Mouse (Mus musculus) heart, postnatal 0 days (tissue): ENCODE results near the gene Nav2. TPM values are rescaled to one million over a fixed set of nuclear protein-coding genes. Genes with fewer than 3 reads are reported as not detected.

Source experiments
- ATAC-seq: fragments of 200-750 bp; cut with Nextera tagmentation; 2 replicates; pipeline ENCODE4 v1.8.0; 2017; ENCODE audit warnings: low read depth, moderate number of reproducible peaks, moderate library complexity; ENCODE audit not compliant: insufficient read depth
- DNase-seq: peaks from one replicate; pipeline ENCODE4 v3.0.0-alpha.2; 2016; ENCODE audit warnings: low spot score
- H3K27ac ChIP-seq: fragments of 300-500 bp; sonication (generic); 2 replicates; pipeline ENCODE4 v1.5.1; 2014; ENCODE audit warnings: low read depth, mild to moderate bottlenecking
- H3K27me3 ChIP-seq: fragments of 300-500 bp; sonication (generic); 2 replicates; pipeline ENCODE4 v1.6.1; 2014; ENCODE audit warnings: low read length, mixed read lengths; ENCODE audit not compliant: control insufficient read depth, insufficient read depth
- H3K36me3 ChIP-seq: fragments of 300-500 bp; sonication (generic); replicated peaks from 2 replicates; pipeline ENCODE4 v1.6.1; 2014; ENCODE audit warnings: low read length, mixed read lengths; ENCODE audit not compliant: control insufficient read depth, insufficient read depth
- H3K4me1 ChIP-seq: fragments of 300-500 bp; sonication (generic); 2 replicates; pipeline ENCODE4 v1.6.1; 2014; ENCODE audit warnings: antibody characterized with exemption; ENCODE audit not compliant: control insufficient read depth, insufficient read depth
- H3K4me2 ChIP-seq: fragments of 300-500 bp; sonication (generic); 2 replicates; pipeline ENCODE4 v1.6.1; 2014; ENCODE audit warnings: low read depth, mild to moderate bottlenecking, low read length, moderate library complexity
- H3K4me3 ChIP-seq: fragments of 300-500 bp; sonication (generic); 2 replicates; pipeline ENCODE4 v1.5.1; 2014; ENCODE audit warnings: low read depth, low read length
- H3K9ac ChIP-seq: fragments of 300-500 bp; sonication (generic); replicated peaks from 2 replicates; pipeline ENCODE4 v1.6.1; 2014; ENCODE audit warnings: low read depth, low read length, mixed read lengths
- H3K9me3 ChIP-seq: fragments of 300-500 bp; sonication (generic); replicated peaks from 2 replicates; pipeline ENCODE4 v1.6.1; 2016; ENCODE audit warnings: low read length; ENCODE audit not compliant: control insufficient read depth
- CTCF ChIP-seq: IDR thresholded peaks from 2 replicates; pipeline ENCODE4 v1.5.1; 2016; ENCODE audit warnings: antibody characterized with exemption, control low read depth, low read depth
- EP300 ChIP-seq: IDR thresholded peaks from 2 replicates; pipeline ENCODE4 v1.6.1; 2016; ENCODE audit warnings: antibody characterized with exemption, low read depth
- WGBS: fragments of 180-500 bp; shearing (Covaris S2); extraction: QIAGEN DNeasy Blood & Tissue Kit; methylation state at CpG from one replicate; pipeline ENCODE4 v1.1.7; 2014; 5-methylcytosine and 5-hydroxymethylcytosine counted together
- polyA plus RNA-seq: library from polyadenylated mRNA; unstranded; fragments of >200 nt; fragmentation: Nextera tagmentation; extraction: Ambion mirVana; gene quantifications from 2 replicates; pipeline ENCODE4 v1.2.1, GENCODE M21; 2015
- total RNA-seq: library from RNA; depleted of rRNA; stranded (reverse); fragments of >200 nt; gene quantifications from 2 replicates; pipeline ENCODE4 v1.2.3, GENCODE M21; 2014; ENCODE audit warnings: low replicate concordance

Nav2 gene
- total and polyA plus RNA-seq, 2 experiments from 2014 or later, result 22.8 to 77.9 TPM

DNA sequence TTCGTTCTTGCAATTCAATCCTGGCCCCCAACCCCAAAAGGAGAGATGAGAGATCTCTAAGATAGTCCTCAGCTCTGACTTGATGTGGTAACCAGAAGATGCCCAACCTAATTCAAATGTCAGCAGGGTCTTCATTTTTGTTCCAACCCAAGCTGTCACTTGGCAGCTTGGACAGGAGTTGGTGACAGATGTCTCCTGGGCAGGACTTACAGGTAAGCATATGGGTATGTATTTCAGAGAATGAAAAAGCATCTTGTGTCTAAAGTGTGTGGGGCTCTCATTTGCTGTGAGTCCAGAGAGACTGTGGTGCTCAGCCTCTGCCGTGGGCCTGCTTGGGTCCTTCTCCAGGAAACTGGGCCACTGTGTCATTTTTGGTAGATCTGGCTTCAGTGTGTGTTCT, 23.6 kb downstream of the Nav2 start:
- no peaks in the 10 kb centered on the region for H3K27me3 ChIP-seq
- DNase-seq, result no peak
- H3K36me3 ChIP-seq, result no peaks in the 10 kb centered on the region
- no peak overlapping the region for H3K27ac ChIP-seq
- TF ChIP-seq CTCF, result no peak
- TF ChIP-seq EP300, result no peak
- 74% methylated on average over 2 of the region's 2 CpGs for WGBS
- no peak overlapping the region for H3K4me3 ChIP-seq
- no peak overlapping the region for H3K9ac ChIP-seq
- H3K4me2 ChIP-seq, result no peak overlapping the region
- no peak for ATAC-seq
- H3K4me1 ChIP-seq, result no peaks in the 10 kb centered on the region
- no peaks in the 10 kb centered on the region for H3K9me3 ChIP-seq

DNA sequence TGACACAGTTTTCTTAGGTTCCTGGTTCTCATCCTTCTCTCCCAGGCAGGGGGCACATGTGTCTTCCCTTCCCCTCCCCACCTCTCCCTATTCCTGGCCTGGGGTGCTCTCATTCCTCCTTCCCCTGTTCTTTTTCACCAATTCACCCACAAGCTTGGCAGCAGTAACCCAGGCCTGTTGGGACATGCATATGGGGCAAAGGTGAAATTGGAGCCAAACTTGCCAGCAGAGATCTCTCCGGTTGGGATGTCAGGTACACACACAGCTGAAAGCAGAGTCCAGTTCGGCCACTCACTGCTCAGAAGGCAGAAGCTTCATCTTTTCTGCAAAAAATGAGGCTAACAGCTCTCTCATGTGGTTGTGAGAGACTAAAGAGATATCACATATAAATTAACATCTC, 26.3 kb downstream of the Nav2 start:
- no peaks in the 10 kb centered on the region for H3K9me3 ChIP-seq
- no peak for ATAC-seq
- TF ChIP-seq CTCF (no peak), EP300 (no peak)
- no peaks in the 10 kb centered on the region for H3K4me1 ChIP-seq
- no peak for DNase-seq
- H3K9ac ChIP-seq, result no peak overlapping the region
- no peaks in the 10 kb centered on the region for H3K27me3 ChIP-seq
- H3K4me3 ChIP-seq, result no peak overlapping the region
- no peak overlapping the region for H3K27ac ChIP-seq
- no peak overlapping the region for H3K4me2 ChIP-seq
- WGBS, result 90% methylated on average over 2 of the region's 2 CpGs
- H3K36me3 ChIP-seq, result no peaks in the 10 kb centered on the region

DNA sequence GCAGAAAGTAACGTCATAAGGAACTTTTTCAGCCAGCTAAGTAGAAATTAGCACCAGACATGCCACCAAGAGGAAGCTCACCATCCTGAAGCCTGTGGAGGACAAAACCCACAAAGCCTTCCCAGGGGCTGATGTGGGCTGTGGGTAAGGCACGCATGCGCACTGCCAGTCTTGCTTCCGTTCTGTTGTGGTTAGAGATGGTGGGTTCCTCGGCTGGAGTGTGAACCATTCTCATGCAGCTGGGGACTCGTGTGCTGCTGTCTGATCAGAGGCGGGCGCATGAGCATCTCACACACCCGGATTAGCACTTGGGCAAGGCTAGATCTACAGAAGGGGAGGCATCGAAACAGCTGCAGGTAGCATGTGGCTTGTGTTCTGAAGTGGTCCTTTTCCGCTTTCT, 29.0 kb downstream of the Nav2 start:
- Histone ChIP-seq H3K27me3 (no peaks in the 10 kb centered on the region), H3K4me3 (no peak overlapping the region), H3K27ac (no peak overlapping the region), H3K9me3 (no peaks in the 10 kb centered on the region), H3K4me1 (no peaks in the 10 kb centered on the region), H3K36me3 (no peaks in the 10 kb centered on the region), H3K4me2 (no peak overlapping the region), H3K9ac (no peak overlapping the region)
- 77% methylated on average over 11 of the region's 11 CpGs for WGBS
- DNase-seq, result no peak
- TF ChIP-seq EP300, result no peak
- no peak for TF ChIP-seq CTCF
- ATAC-seq, result no peak

- Histone ChIP-seq H3K4me1 (no peaks in the 10 kb centered on the region), H3K4me2 (no peak overlapping the region), H3K9me3 (no peaks in the 10 kb centered on the region), H3K27ac (no peak overlapping the region), H3K9ac (no peak overlapping the region), H3K4me3 (no peak overlapping the region), H3K36me3 (no peaks in the 10 kb centered on the region), H3K27me3 (no peaks in the 10 kb centered on the region)
- ATAC-seq (no peak), DNase-seq (peak; percentile 18)
- TF ChIP-seq EP300, result no peak
- TF ChIP-seq CTCF, result no peak
- WGBS, result 40% methylated on average over 4 of the region's 4 CpGs
Observed at GRCm38 (mm10) chr7:48938190-48938589, 29.7 kb downstream of the Nav2 start.

DNA sequence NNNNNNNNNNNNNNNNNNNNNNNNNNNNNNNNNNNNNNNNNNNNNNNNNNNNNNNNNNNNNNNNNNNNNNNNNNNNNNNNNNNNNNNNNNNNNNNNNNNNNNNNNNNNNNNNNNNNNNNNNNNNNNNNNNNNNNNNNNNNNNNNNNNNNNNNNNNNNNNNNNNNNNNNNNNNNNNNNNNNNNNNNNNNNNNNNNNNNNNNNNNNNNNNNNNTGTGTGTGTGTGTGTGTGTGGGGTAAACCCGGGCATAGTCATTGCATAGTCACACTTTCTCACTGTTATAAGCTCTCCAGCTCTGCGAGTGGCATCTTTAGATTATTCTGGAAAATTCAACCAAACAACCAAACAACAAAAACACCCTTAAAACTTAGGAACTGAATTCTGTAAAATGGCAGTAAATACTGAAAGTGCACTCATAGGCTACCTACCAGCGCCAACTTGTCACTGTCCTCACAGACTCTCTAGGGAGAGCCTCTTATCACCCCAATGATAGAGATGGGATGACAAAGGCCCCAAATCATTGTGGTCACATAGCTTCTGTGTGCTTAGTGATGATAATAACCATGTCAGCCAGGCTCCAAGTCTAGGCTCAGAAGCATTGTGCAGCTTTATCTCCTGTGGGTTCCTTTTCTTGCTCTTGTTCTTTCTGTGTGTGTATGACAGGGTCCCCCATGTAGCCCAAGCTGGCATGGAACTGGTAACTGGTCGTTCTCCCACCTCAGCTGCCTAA, 40.0 kb downstream of the Nav2 start:
- no peaks in the 10 kb centered on the region for H3K9me3 ChIP-seq
- H3K4me3 ChIP-seq, result no peak overlapping the region
- no peak for DNase-seq
- peaks cover 14% of the 10 kb centered on the region for H3K4me1 ChIP-seq
- H3K9ac ChIP-seq, result no peak overlapping the region
- WGBS, result 64% methylated on average over 4 of the region's 4 CpGs
- no peaks in the 10 kb centered on the region for H3K36me3 ChIP-seq
- no peaks in the 10 kb centered on the region for H3K27me3 ChIP-seq
- no peak overlapping the region; the same call in 1 of the 2 replicates for H3K27ac ChIP-seq
- no peak for ATAC-seq
- no peak for TF ChIP-seq CTCF
- no peak for TF ChIP-seq EP300
- H3K4me2 ChIP-seq, result no peak overlapping the region

DNA sequence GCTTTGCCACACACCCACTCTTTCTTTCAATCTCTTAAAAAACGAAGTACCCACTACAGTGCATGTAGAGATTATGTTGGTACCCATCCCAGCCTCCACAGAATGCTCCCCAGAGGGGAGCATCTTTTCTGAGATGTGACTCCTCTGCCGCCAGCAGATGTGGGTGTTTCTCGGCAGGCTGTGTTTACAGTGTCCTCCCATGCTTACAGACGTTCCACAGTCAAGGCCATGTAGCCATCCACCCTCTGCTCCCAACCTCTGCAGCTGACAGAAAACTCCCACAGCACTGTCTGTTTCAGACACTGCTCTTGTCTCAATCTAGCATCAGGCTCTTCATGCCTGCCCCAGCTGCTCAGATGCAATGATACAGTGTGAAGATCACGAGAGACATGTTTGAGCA, 46.0 kb downstream of the Nav2 start:
- TF ChIP-seq CTCF (no peak), EP300 (no peak)
- H3K27me3 ChIP-seq, result peaks cover 6% of the 10 kb centered on the region
- H3K4me2 ChIP-seq, result no peak overlapping the region
- no peaks in the 10 kb centered on the region for H3K9me3 ChIP-seq
- H3K9ac ChIP-seq, result no peak overlapping the region
- ATAC-seq (no peak), DNase-seq (no peak)
- H3K4me3 ChIP-seq, result no peak overlapping the region
- H3K36me3 ChIP-seq, result no peaks in the 10 kb centered on the region
- peaks cover 16% of the 10 kb centered on the region for H3K4me1 ChIP-seq
- 77% methylated on average over 5 of the region's 5 CpGs for WGBS
- no peak overlapping the region for H3K27ac ChIP-seq
